Mouse (Mus musculus): Measurements from ENCODE around the gene Ankrd27. TPM values are rescaled to one million over a fixed set of nuclear protein-coding genes. Genes with fewer than 3 reads are reported as not detected.

The Ankrd27 gene
- total and polyA plus RNA-seq, 3 experiments, result 49.0 to 103 (median 74.9) TPM

DNA sequence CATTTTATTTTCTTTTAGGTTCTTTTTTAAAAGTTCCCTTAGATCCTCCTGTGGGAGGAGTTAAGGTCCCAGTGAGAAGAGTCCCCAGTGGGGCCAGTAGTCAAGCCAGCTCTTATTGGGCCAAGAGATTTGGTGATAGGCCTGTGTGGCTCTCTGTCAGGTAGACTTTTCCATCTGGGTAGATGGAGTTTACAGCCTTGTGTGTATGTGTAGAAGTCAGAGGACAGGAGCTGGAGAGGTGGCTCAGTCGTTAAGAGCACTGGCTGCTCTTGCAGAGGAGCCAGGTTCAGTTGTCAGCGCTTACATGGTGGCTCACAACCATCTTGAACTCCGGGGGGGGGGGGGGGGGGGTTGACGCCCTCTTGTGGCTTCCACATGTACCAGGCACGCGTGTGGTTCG, 3.4 kb downstream of the Ankrd27 start:
- peak overlapping the region; percentile 53 for H3K9ac ChIP-seq (ENCODE audit: control insufficient read depth, low read depth, low read length, poor library complexity, severe bottlenecking)

GRCm38 (mm10) chr7:35590731-35591191, 4.7 kb downstream of the Ankrd27 start:
- Histone ChIP-seq H3K36me3 (ENCODE audit: control insufficient read depth in 1 of 2, insufficient read depth in 2 of 2, low read length in 2 of 2) (peaks cover 7 to 23% of the 10 kb centered on the region in 2 experiments), H3K27ac (ENCODE audit: control insufficient read depth, low read depth, low read length) (no peak overlapping the region), H3K79me2 (ENCODE audit: control insufficient read depth, insufficient read depth, low read length, poor library complexity) (peaks cover 31% of the 10 kb centered on the region), H3K4me1 (ENCODE audit: control insufficient read depth in 1 of 2, insufficient read depth in 2 of 2, low read length in 2 of 2) (peaks cover 12 to 27% of the 10 kb centered on the region in 2 experiments), H3K4me3 (ENCODE audit: control insufficient read depth in 1 of 2, insufficient read depth in 1 of 2, low read depth in 2 of 2, low read length in 2 of 2) (no peak overlapping the region), H3K27me3 (ENCODE audit: control insufficient read depth in 1 of 2, insufficient read depth in 2 of 2, low read length in 2 of 2) (no peaks in the 10 kb centered on the region), H3K9ac (ENCODE audit: control insufficient read depth, low read depth, low read length, poor library complexity, severe bottlenecking) (no peak overlapping the region), H3K9me3 (replicated peaks; ENCODE audit: insufficient read depth, low read length) (no peaks in the 10 kb centered on the region)
- DNase-seq (ENCODE audit: low read depth, low spot score), result no peak
- TF ChIP-seq GATA1 (IDR thresholded peaks at IDR 0.05; ENCODE audit: low read depth, low read length) (no peak), MAX (IDR thresholded peaks at IDR 0.05; ENCODE audit: low read length) (no peak), NRF1 (IDR thresholded peaks at IDR 0.05; ENCODE audit: insufficient read depth, low read depth, low read length, poor library complexity, severe bottlenecking) (no peak), RAD21 (IDR thresholded peaks at IDR 0.05; ENCODE audit: low read depth, low read length) (no peak), ELF1 (IDR thresholded peaks at IDR 0.05; ENCODE audit: low read depth, low read length) (no peak), TBP (IDR thresholded peaks at IDR 0.05; ENCODE audit: low read depth, low read length) (no peak), EP300 (IDR thresholded peaks at IDR 0.05; ENCODE audit: low read depth in 1 of 2, low read length in 2 of 2) (no peak), ETS1 (IDR thresholded peaks at IDR 0.05; ENCODE audit: low read depth, low read length) (no peak), SMC3 (IDR thresholded peaks at IDR 0.05; ENCODE audit: low read depth, low read length) (no peak), TCF12 (IDR thresholded peaks at IDR 0.05; ENCODE audit: low read depth, low read length) (no peak), MEF2A (IDR thresholded peaks at IDR 0.05; ENCODE audit: extremely low read depth, insufficient replicate concordance, low read depth, low read length, poor library complexity, severe bottlenecking) (no peak), UBTF (IDR thresholded peaks at IDR 0.05; ENCODE audit: borderline replicate concordance, insufficient read depth, low read depth, low read length) (no peak), ZMIZ1 (IDR thresholded peaks at IDR 0.05; ENCODE audit: low read depth, low read length) (no peak), CHD2 (IDR thresholded peaks at IDR 0.05; ENCODE audit: low read length) (no peak), MAZ (IDR thresholded peaks at IDR 0.05; ENCODE audit: low read depth, low read length) (no peak), MXI1 (IDR thresholded peaks at IDR 0.05; ENCODE audit: low read depth, low read length) (no peak)

More for the DNA sequence above, 3.4 kb downstream of the Ankrd27 start:
- peak overlapping the region; percentile 78 for H3K27ac ChIP-seq (ENCODE audit: control insufficient read depth, low read depth, low read length)
- H3K4me1 ChIP-seq (ENCODE audit: control insufficient read depth in 1 of 2, insufficient read depth in 2 of 2, low read length in 2 of 2), result peaks cover 12 to 31% of the 10 kb centered on the region in 2 experiments
- H3K79me2 ChIP-seq (ENCODE audit: control insufficient read depth, insufficient read depth, low read length, poor library complexity), result peaks cover 31% of the 10 kb centered on the region
- H3K36me3 ChIP-seq (ENCODE audit: control insufficient read depth in 1 of 2, insufficient read depth in 2 of 2, low read length in 2 of 2), result peaks cover 2 to 23% of the 10 kb centered on the region in 2 experiments; a peak in 2 of 4 replicates
- no peaks in the 10 kb centered on the region for H3K27me3 ChIP-seq (ENCODE audit: control insufficient read depth in 1 of 2, insufficient read depth in 2 of 2, low read length in 2 of 2)
- H3K4me3 ChIP-seq (ENCODE audit: control insufficient read depth in 1 of 2, insufficient read depth in 1 of 2, low read depth in 2 of 2, low read length in 2 of 2), result peak overlapping the region; percentile 15 to 40; a peak in 3 of 4 replicates
- no peaks in the 10 kb centered on the region for H3K9me3 ChIP-seq (replicated peaks; ENCODE audit: insufficient read depth, low read length)
- DNase-seq (ENCODE audit: low read depth, low spot score), result peak; percentile 76
- peak; percentile 91; the same call in 1 of the 2 replicates for TF ChIP-seq CHD1 (IDR thresholded peaks at IDR 0.05; ENCODE audit: low read depth, low read length)
- TF ChIP-seq RAD21 (IDR thresholded peaks at IDR 0.05; ENCODE audit: low read depth, low read length), result no peak
- TF ChIP-seq ELF1 (IDR thresholded peaks at IDR 0.05; ENCODE audit: low read depth, low read length), result no peak
- no peak for TF ChIP-seq JUND (IDR thresholded peaks at IDR 0.05; ENCODE audit: low read depth, low read length)
- TF ChIP-seq ZMIZ1 (IDR thresholded peaks at IDR 0.05; ENCODE audit: low read depth, low read length), result no peak
- no peak for TF ChIP-seq KAT2A (conservative IDR thresholded peaks at IDR 0.05; ENCODE audit: low read depth, low read length)
- TF ChIP-seq POLR2A (IDR thresholded peaks at IDR 0.05; ENCODE audit: control insufficient read depth in 1 of 2, insufficient read depth in 1 of 2, low read depth in 1 of 2, low read length in 2 of 2, poor library complexity in 1 of 2), result no peak
- TF ChIP-seq UBTF (IDR thresholded peaks at IDR 0.05; ENCODE audit: borderline replicate concordance, insufficient read depth, low read depth, low read length), result no peak
- no peak for TF ChIP-seq USF2 (IDR thresholded peaks at IDR 0.05; ENCODE audit: borderline replicate concordance in 1 of 2, insufficient read depth in 1 of 2, low read depth in 1 of 2, low read length in 2 of 2)
- TF ChIP-seq MXI1 (IDR thresholded peaks at IDR 0.05; ENCODE audit: low read depth, low read length), result peak; percentile 16; the same call in 1 of the 2 replicates
- TF ChIP-seq POLR2AphosphoS2 (IDR thresholded peaks at IDR 0.05; ENCODE audit: low read length), result 0 out of 2 replicates have a peak, but pooled peaks have one; percentile 8
- no peak for TF ChIP-seq RCOR1 (IDR thresholded peaks at IDR 0.05; ENCODE audit: low read depth, low read length)
- no peak for TF ChIP-seq GABPA (IDR thresholded peaks at IDR 0.05; ENCODE audit: low read depth, low read length)
- peak in 2 of 3 experiments; percentile 38 to 62; a peak in 4 of 6 replicates for TF ChIP-seq CTCF (IDR thresholded peaks at IDR 0.05 in 2 of 3, conservative IDR thresholded peaks at IDR 0.05 in 1 of 3; ENCODE audit: control insufficient read depth in 1 of 3, insufficient read depth in 1 of 3, low read depth in 2 of 3, low read length in 3 of 3, poor library complexity in 1 of 3, severe bottlenecking in 1 of 3)
- TF ChIP-seq MAZ (IDR thresholded peaks at IDR 0.05; ENCODE audit: low read depth, low read length), result 0 out of 2 replicates have a peak, but pooled peaks have one; percentile 31
